Mouse (Mus musculus) lung, postnatal 0 days (tissue): ENCODE results near the gene Fcrls.

ENCODE experiments used
- CTCF ChIP-seq: IDR thresholded peaks from 2 replicates; pipeline ENCODE4 v1.5.1; 2016; ENCODE audit warnings: antibody characterized with exemption, mild to moderate bottlenecking
- EP300 ChIP-seq: IDR thresholded peaks from 2 replicates; pipeline ENCODE4 v1.6.1; 2016; ENCODE audit warnings: antibody characterized with exemption, mild to moderate bottlenecking, control low read depth

DNA sequence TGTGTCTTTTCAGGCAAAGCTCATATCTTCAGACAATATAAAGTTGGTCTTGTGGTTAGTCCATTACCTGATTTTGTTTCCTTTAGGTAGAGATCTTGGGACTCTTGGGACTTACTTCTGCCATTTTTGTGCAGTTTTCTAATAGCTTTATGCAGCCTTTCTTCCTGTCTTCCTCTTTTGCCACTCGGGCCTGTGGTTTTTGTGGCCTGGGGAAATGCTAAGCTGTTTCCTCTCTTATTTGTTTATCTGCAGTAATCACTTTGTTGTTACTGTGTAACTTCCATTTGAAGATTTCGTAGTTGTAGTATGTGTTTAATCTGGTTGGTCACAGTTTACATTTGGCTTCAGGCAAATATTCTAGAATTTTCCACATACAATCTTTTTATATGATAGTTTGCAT lies 10.8 kb upstream of the Fcrls start:
- TF ChIP-seq CTCF (no peak), EP300 (no peak)
